Mouse (Mus musculus) testis, adult 2 months (tissue): Measurements from ENCODE around the gene Prkar2b.

Source experiments
- CTCF ChIP-seq: fragments of 200-500 bp; IDR thresholded peaks from 2 replicates; pipeline ENCODE4 v1.5.1; 2012; ENCODE audit warnings: low read depth, mild to moderate bottlenecking, inconsistent platforms, low read length, moderate library complexity; ENCODE audit not compliant: control insufficient read depth, insufficient read depth, insufficient replicate concordance
- POLR2A ChIP-seq: fragments of 200-500 bp; IDR thresholded peaks from 2 replicates; pipeline ENCODE4 v1.6.1; 2012; ENCODE audit warnings: low read depth, mild to moderate bottlenecking, inconsistent platforms, low read length, moderate library complexity; ENCODE audit not compliant: control insufficient read depth

- no peak for TF ChIP-seq CTCF
- no peak for TF ChIP-seq POLR2A
These were observed 46.3 kb downstream of the Prkar2b start for GRCm38 (mm10) chr12:32014811-32015210.
